Mouse (Mus musculus) E14TG2a.4 (cell line): Measurements from ENCODE around the gene Trip6.

ENCODE experiments used
- H3K27me3 ChIP-seq: 2 replicates; pipeline ENCODE4 v1.6.1; 2014; ENCODE audit warnings: low read length, control low read depth; ENCODE audit not compliant: insufficient read depth
- H3K36me3 ChIP-seq: 2 replicates; pipeline ENCODE4 v1.6.1; 2014; ENCODE audit warnings: low read length, control low read depth; ENCODE audit not compliant: insufficient read depth
- H3K4me1 ChIP-seq: replicated peaks from 2 replicates; pipeline ENCODE4 v1.6.1; 2014; ENCODE audit warnings: low read depth, low read length, control low read depth
- H3K4me3 ChIP-seq: replicated peaks from 2 replicates; pipeline ENCODE4 v1.5.1; 2014; ENCODE audit warnings: mild to moderate bottlenecking, low read length
- H3K9me3 ChIP-seq: 2 replicates; pipeline ENCODE4 v1.6.1; 2014; ENCODE audit warnings: low read length, control low read depth
- CTCF ChIP-seq: conservative IDR thresholded peaks from 2 replicates; pipeline ENCODE4 v1.5.1; 2014; ENCODE audit warnings: low read length
- NANOG ChIP-seq: IDR thresholded peaks from 2 replicates; pipeline ENCODE4 v1.6.1; 2014; ENCODE audit warnings: borderline replicate concordance, low read length, mixed read lengths
- POU5F1 ChIP-seq: IDR thresholded peaks from 2 replicates; pipeline ENCODE4 v1.6.1; 2014; ENCODE audit warnings: low read length, borderline replicate concordance

Gene Trip6

GRCm38 (mm10) chr5:137307071-137307912 lies 6.9 kb downstream of the Trip6 start, which contains the start of gene Srrt:
Gene Srrt (minus strand): TSS chr5:137307674.
- TF ChIP-seq NANOG (no peak), CTCF (no peak), POU5F1 (no peak)

GRCm38 (mm10) chr5:137306439-137307005 lies 7.7 kb downstream of the Trip6 start:
- peaks cover 60% of the 10 kb centered on the region for H3K4me1 ChIP-seq
- H3K4me3 ChIP-seq = peak overlapping the region; percentile 97
- no peaks in the 10 kb centered on the region for H3K9me3 ChIP-seq
- no peaks in the 10 kb centered on the region for H3K27me3 ChIP-seq
- H3K36me3 ChIP-seq = peaks cover 79% of the 10 kb centered on the region
- TF ChIP-seq POU5F1 = no peak
- TF ChIP-seq CTCF = no peak
- TF ChIP-seq NANOG = no peak

More at GRCm38 (mm10) chr5:137307071-137307912, 6.9 kb downstream of the Trip6 start, which contains the start of gene Srrt:
- H3K36me3 ChIP-seq = peaks cover 79% of the 10 kb centered on the region
- peak within 1 kb of the TSS; percentile 97 for H3K4me3 ChIP-seq
- no peaks in the 10 kb centered on the region for H3K27me3 ChIP-seq
- peaks cover 59% of the 10 kb centered on the region for H3K4me1 ChIP-seq
- no peaks in the 10 kb centered on the region for H3K9me3 ChIP-seq

- no peaks in the 10 kb centered on the region for H3K27me3 ChIP-seq
- H3K4me1 ChIP-seq = peaks cover 61% of the 10 kb centered on the region
- TF ChIP-seq NANOG (no peak), POU5F1 (no peak), CTCF (no peak)
- H3K9me3 ChIP-seq = no peaks in the 10 kb centered on the region
- H3K36me3 ChIP-seq = peaks cover 79% of the 10 kb centered on the region
- H3K4me3 ChIP-seq = peak overlapping the region; percentile 97
Measured at GRCm38 (mm10) chr5:137305822-137306221, 8.4 kb downstream of the Trip6 start.

- Histone ChIP-seq H3K9me3 (no peaks in the 10 kb centered on the region), H3K4me1 (peaks cover 65% of the 10 kb centered on the region), H3K27me3 (no peaks in the 10 kb centered on the region), H3K36me3 (peaks cover 79% of the 10 kb centered on the region), H3K4me3 (peak overlapping the region; percentile 97)
- TF ChIP-seq POU5F1 = no peak
- no peak for TF ChIP-seq NANOG
- no peak for TF ChIP-seq CTCF
Measured at GRCm38 (mm10) chr5:137304816-137305215, 9.4 kb downstream of the Trip6 start.

GRCm38 (mm10) chr5:137304165-137304564 lies 10.0 kb downstream of the Trip6 start:
- Histone ChIP-seq H3K36me3 (peaks cover 79% of the 10 kb centered on the region), H3K27me3 (no peaks in the 10 kb centered on the region), H3K9me3 (no peaks in the 10 kb centered on the region), H3K4me1 (peaks cover 72% of the 10 kb centered on the region), H3K4me3 (peak overlapping the region; percentile 97; the same call in 1 of the 2 replicates)
- TF ChIP-seq CTCF = no peak
- no peak for TF ChIP-seq NANOG
- no peak for TF ChIP-seq POU5F1

GRCm38 (mm10) chr5:137303609-137304008 lies 10.6 kb downstream of the Trip6 start:
- peaks cover 79% of the 10 kb centered on the region for H3K36me3 ChIP-seq
- TF ChIP-seq POU5F1 = no peak
- no peak for TF ChIP-seq NANOG
- no peak for TF ChIP-seq CTCF
- H3K4me3 ChIP-seq = no peak overlapping the region; the same call in 1 of the 2 replicates

GRCm38 (mm10) chr5:137301253-137301652 lies 13.0 kb downstream of the Trip6 start:
- TF ChIP-seq CTCF (no peak), POU5F1 (no peak), NANOG (no peak)
- H3K27me3 ChIP-seq = no peaks in the 10 kb centered on the region
- no peaks in the 10 kb centered on the region for H3K9me3 ChIP-seq
- H3K4me1 ChIP-seq = peaks cover 88% of the 10 kb centered on the region
- peak overlapping the region; percentile 29; the same call in 1 of the 2 replicates for H3K4me3 ChIP-seq
- peaks cover 98% of the 10 kb centered on the region for H3K36me3 ChIP-seq

More at GRCm38 (mm10) chr5:137303609-137304008, 10.6 kb downstream of the Trip6 start:
- Histone ChIP-seq H3K4me1 (peaks cover 71% of the 10 kb centered on the region), H3K27me3 (no peaks in the 10 kb centered on the region), H3K9me3 (no peaks in the 10 kb centered on the region)

- no peaks in the 10 kb centered on the region for H3K27me3 ChIP-seq
- H3K4me1 ChIP-seq = peaks cover 90% of the 10 kb centered on the region
- H3K36me3 ChIP-seq = peaks cover 96% of the 10 kb centered on the region
- no peak overlapping the region for H3K4me3 ChIP-seq
- H3K9me3 ChIP-seq = no peaks in the 10 kb centered on the region
- TF ChIP-seq CTCF (no peak), NANOG (no peak), POU5F1 (no peak)
Measured at GRCm38 (mm10) chr5:137299240-137299639, 15.0 kb downstream of the Trip6 start.
